Mouse (Mus musculus) frontal cortex, adult (tissue): ENCODE measurements at regions not wholly inside any gene's neighbourhood (a gene's known extent, or its start where the extent isn't known, plus 50 kb on each side); places are given as distances from the start of the nearest gene placed in this dataset.

Source experiments
- ATAC-seq: cut with Nextera tagmentation; 2 replicates; pipeline ENCODE4 v1.9.2; 2017; ENCODE audit warnings: mild to moderate bottlenecking, moderate library complexity, mixed read lengths; ENCODE audit not compliant: low TSS enrichment

DNA sequence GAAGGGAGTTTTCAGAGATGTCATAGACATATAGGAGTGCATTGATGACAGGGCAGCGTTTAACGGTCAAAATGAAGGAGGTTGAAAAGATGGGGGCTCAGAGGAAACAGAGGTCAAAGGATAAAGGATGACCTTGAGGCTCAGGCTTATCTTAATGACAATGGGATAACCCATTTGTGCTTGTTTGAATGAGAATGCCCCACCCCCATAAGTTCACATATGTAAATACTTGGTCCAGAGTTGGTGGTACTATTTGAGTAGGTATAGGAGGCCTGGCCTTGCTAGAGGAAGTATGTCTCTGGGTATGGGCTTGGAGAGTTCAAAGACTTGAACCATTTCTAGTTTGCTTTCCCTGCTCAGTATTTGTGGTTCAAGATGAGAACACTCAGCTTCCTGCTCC is 237.4 kb upstream of the Fbxl7 start:
- no peak for ATAC-seq

DNA sequence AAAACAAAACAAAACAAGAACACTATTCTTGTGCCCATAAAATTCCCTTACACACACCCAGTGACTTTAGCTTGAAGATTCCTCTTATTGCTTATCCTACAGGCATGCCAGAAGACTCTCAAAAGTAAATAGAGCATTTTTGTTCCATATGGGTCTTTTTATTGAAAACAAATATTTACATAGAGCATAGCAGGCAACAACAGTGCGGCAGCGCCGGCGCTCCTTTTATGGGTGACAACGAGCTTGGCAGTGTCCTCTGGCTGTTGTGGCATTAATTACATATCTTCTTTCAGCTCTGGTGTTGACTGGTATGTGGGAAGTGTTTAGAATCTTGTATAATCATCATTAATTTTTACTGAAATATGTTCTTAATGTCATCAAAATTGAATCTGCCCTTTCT is 242.2 kb upstream of the Fbxl7 start:
- ATAC-seq, result no peak

DNA sequence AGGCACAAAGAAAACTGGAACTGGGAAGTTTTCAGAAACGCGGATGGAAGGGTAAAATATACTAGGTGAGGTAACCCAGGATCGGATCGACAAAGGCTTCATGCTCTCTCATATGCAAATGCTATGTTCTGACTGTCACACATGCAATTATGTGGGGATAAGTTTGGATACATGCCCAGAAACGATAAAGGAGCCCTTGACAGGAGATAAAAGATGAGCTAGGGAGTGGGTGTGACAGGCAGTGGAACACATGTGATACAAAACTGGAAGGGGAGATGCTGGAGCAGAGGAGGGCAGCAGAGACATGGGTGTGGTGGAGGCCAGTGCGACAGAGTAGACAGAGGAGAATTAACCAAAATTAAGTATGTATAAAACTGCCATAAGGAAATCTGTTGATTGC is 250.5 kb upstream of the Fbxl7 start:
- ATAC-seq, result no peak

DNA sequence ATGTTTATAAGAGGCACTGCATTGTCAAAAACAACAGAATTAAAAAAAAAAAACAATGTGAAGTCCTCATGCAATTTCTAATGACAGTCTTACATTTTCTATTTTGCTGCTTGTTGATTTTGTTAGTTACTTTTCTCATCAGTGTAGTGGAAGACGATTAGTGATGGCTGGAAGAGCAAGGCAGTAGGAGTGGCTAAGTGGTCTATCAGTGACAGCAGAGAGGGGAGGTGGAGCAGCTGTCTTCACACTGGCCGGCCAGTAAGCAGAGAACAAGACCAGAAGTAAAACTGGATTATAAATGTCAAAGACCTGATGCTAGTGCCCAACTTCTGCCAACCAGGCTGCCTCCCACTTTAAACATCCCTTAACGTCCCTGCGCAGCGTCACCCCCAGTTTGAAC is 265.6 kb upstream of the Fbxl7 start:
- ATAC-seq, result no peak

DNA sequence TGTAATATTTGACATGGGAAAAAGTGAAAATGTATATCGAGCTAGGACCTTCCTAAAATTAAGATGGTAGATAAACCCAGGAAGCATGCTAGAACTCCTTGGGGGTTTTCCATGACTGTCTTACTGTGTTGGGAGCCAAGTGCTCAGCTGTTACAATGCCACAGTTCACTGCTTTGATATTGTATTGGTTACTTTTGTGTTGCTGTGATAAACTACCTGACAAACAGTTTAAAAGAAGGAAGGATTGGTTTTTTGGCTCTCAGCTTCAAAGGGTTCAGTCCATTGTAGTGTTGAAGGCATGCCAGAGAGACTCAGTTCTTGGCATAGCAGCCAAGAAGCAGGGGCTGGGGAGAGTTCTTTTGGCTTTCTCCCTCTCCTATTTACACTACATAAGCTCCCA is 272.1 kb upstream of the Fbxl7 start:
- no peak for ATAC-seq

DNA sequence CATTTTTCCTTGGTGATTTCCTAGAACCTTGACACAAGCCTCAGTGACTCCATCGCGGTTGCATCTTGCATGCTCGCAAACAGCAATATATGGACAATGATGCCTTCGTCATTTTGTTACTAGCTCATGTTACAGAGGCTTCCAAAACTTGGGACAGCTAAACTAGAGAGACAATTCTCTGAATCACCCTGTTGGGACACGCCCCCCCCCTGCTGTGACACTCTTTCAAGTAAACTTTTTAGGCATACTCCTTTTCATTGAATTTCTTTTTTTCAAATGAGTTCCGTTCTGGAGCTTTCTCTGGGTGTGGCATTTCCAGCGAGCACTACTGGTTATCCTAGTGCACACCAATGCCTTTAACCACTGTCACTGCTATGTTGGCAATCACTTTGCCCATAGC is 274.5 kb upstream of the Fbxl7 start:
- no peak for ATAC-seq

DNA sequence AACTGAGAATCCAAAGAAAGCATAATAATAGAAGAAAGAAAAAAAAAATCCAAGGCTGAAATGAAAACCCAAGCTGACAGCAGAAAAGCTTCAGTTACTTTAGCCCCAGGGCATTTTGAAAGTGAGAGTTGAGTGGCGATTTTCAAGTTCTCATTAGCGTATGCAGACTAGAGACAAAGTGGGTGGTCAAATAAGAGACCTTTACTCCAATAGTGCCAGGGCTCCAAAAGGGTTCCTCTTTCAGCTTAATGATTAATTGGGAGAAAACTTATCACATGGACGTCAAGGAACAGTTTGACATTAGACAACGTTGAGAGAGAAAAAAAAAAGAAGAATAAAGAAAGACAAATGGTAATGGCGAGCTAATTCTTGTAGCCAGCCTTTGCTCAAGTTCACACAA is 278.1 kb upstream of the Fbxl7 start:
- ATAC-seq, result no peak

DNA sequence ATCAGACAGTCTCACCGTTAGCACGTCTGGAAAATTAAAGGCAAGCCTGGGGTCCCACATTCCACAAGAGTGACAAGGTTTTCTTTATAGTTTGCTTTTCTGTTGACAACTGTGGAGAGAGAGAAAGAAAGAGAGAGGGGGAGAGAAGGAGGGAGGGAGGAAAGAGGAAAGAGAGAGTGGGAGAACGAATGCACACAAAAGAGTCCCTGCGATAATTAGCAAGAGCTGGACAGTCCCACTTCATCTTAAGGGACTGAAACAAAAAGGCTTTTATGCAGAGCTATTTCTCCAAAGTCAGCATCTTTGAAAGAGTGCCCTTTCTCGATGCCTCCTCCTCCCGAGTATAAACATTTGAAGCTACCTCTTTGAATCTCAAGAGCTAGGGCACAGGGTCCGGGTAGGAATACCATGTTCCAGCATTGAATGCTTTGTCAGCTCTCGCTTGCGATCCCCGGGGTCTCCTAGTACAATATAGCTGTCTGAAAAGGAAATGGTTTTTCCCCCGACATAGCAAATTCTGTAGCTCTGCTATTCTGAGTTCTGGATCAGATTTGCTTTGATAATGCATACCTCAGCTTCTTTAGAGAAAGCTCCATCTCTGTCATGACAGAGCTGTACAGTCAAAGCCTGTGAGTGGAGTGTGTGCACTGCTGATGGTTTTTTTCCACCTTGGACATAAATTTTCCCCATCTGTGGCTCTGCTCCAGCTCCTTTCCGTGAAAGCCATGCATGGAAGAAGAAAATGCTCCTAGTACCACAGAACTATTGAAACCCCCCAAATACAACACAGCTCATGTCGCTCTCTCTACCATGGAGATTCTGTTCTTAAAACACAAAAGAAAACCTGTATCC is 282.9 kb upstream of the Fbxl7 start:
- 0 out of 2 replicates have a peak, but pooled peaks have one; percentile 41 for ATAC-seq

DNA sequence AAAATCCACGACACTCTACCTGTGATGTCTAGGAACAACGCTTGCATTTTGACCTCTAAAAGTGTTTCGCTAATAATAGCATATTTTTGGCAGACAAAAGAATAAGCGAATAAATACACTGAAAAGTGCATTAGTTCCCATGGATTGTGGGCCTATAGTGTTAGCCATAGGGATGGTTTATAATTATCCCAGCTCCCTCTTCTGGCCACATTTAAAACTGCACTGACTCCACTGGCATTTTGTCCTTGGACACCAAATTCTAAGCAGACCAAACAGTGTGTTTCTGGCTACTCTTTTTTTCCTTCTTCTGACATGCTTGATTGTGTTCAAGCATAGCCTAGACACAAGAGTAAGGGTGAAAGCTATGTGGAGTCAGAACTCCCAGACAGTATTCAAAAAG is 276.8 kb upstream of the Ank start:
- ATAC-seq, result peak; percentile 88

DNA sequence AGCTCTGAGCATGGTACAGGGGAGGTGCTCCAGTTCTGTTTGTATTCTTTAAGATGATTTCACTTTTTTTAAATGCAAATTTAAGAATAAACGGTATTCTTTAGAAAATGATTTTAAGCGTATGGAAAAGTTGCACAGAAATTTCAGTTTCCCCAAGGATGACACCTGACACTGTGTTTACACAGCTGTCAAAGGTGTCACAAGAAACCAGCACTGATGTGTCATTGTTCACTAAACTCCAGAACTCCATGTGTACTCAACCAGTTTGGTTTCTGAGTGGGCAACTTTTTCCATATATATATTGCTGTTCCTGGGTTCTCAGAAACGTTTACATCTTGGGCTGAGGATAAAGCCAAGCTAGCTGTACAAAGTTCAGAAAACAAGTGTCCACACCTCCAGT is 265.0 kb upstream of the Ank start:
- ATAC-seq, result no peak

DNA sequence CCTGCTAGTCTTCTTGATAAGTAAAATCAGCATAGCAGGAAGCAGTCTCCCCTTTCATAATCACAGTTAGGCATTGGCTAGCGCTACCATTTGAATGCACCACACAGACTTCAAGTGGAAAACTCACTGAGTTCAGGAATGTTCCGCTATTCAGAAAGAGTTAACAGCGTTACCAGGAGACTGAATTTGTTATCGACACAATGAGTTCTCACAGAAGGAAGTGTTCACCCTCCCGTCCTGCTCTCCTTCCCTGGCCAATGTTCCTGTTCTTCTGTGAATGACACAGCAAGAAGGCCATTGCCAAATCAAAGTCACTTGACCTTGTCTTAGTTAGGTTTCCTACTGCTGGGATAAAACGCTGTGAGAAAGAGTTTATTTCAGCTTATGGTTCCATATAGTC is 261.6 kb upstream of the Ank start:
- no peak for ATAC-seq

DNA sequence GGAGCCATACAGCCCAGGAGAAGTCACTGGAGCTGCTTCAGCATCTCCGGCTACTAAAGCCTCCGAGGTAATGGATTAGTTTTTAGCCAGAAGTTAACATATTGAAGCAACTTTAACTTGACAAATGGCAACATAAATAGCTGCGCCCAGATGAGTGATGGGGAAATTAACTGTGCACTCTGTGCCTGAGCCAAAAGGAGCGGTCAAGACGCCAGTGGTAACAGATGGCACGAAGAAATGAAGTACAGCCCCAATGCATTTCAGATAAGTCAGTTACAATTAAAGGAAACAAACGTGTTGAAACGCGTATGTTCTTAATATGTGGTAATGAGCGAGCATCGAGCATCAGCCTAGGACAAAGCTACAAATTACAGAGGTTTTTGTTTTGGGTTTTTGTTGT is 259.0 kb upstream of the Ank start:
- ATAC-seq, result no peak

DNA sequence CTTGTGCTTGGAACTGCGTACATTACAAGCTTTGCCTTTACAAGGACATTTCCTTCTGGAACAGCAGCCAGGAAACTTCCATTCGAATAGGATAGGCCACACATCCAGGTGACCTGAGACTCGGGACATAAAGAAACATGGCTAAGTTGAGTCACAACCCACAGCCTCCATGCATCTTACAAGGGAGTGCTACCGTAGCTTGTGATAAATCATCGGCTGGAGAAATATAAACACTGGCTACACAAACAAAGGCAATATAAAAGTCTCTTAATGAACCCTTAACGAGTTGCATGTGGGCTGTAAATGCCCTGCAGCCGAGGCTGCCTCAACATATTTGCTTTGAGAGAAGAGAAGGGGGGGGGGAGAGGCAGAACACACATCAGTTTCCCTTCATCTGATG is 250.1 kb upstream of the Ank start:
- ATAC-seq, result no peak

DNA sequence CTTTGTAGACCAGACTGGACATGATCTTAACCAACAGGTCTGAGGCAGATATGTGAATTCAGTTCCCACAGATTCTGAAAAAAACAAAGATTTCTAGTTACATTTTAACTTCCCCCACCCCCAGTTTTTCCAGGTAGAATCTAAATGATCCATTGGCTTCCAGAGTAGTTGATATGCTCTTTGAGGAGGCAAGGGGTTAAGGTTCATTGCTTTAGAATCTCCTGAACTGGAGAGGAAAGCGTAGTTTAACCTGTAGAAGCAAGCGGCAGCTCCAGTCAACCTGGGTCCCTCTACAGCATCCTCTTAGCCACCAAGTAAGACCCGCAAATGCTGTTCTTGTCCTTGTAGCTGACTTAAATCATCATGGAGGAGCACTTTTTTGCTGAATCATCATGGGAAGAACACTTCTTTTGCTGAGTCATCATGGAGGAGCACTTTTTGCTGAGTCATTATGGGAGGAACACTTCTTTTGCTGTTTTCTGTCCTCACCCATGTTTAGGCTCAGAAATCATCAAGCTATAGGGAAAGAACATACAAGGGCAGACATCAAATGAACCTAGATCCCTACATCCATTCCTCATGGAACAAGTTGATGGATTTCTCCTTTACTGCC is 247.2 kb upstream of the Ank start:
- no peak for ATAC-seq

DNA sequence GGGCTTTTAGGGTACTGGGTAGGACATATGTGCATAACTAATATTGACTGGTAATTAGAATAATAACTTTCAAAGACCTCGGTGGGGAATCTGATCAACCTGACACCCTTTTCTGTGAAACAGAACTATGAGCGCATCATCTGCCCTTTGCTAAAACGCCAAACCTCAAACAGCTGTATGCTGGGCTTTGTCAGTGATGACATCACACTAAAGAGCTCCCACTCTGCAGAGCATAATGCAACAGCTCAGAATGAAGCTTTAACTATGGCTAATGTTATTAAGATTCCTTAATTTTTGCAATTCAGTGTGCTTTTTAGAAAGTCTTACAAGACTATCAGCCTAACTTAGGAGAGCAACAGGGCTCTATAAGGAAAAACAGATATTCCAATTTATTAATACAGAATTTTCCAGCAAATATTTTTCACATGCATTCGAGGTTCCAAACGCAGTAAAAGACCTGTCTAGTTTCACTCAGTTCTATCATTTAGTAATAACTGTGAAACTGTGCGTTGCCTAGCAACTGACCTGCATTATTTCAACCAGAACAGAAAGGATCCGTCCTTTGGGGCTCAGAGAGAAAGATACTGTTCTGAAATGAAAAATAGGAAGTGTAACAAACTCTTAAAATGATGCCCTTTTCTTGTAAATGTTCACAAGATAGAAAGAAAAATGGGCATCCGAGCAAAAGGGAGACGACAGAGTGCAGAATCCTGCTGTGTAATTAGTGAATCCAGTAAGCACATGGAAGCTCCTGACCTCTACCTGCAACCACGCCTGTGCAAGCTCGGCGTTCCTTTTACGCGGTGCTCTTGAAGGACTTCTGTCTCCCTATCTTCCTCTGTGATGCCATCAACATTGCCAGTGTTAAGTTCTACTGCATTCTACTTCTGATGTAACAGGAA is 242.6 kb upstream of the Ank start:
- ATAC-seq, result no peak

DNA sequence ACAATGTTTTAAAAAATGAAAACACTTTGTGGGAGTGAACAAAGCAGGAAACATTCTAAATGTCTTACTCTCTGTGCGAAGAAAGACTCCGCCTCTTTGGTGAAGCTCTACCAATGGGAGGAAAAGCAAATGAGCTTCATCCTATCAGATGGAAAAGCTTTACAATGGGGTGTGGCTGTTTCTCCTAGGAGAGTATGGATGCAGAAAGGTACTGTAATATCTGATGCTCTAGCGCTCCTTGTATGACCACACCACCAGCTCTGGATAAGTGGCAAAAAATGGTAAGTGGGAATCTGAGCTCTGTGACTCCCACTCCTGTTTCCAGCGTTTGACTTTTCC is 242.0 kb upstream of the Ank start:
- no peak for ATAC-seq

DNA sequence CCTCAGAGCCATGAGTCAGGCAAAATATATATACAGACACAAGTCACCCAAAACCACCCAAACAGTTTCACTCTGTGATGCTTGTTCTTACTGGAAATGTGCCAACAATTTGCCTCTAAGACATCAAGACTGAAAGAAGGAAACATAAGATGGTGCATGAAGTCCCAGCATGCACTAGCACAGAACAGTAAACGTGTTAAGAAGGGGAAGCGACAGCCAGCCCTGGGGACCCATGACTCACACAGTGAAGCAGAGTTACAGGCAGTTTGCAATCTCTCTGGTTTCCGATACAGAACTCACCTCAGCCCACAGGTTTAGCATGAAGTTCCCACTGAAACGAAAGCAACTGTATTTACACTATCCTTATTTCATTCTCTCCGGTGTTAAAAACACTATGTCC is 233.7 kb upstream of the Ank start:
- ATAC-seq, result no peak

DNA sequence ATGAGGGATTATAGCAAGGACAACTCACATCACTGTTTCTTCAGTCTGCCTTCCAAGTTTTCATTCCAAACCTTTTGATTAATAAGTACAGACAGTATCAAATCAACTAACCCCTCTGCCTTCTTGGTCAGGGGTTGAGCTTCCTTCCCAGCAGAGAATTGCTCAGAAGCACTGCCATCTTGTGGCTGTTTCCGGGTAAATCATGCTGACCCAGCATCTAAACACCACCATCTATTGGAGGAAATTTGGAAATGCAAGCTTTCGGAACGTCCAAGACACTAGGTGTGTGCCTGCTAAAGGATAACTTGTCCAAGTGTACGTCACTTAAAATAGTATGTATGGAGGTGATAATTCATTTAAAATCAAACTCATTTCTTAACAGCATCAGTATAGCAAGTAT is 231.7 kb upstream of the Ank start:
- ATAC-seq, result peak; percentile 89

DNA sequence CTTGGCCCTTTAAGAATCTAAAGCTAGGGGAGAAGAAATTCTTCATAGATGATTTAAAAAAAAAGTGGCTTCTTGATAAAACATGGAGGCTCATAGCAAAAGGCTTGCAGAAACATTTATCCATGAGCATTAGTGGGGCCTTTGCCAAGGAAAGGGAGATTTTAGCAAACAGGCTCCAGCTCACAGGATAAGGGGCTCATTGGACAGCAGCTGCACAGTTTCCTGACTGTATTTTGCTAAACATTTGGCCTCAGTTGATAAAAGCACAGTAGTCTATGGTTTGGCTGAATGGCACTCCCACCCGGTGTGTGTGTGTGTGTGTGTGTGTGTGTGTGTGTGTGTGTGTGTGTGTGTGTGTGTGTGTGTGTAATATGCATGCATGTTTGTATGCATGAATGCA is 228.2 kb upstream of the Ank start:
- no peak for ATAC-seq

DNA sequence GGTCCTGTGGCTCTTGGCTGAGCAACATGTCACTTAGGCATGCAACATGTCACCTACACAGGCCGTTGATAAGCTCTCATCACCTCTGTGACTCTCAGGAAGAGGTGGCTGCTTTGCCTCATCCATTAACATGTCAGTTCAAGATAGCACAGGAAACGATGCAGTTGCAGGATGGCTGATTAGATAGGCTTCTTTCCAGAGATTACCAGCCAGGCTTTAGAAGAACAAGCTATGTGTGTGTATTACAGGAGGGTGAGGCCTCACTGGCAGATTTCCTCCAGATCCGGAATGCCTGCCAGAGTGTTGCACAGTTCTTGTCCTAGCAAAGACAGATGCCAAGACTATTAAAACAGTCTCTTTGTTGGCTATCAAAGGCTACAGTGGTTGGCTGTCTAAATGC is 220.2 kb upstream of the Ank start:
- no peak for ATAC-seq

DNA sequence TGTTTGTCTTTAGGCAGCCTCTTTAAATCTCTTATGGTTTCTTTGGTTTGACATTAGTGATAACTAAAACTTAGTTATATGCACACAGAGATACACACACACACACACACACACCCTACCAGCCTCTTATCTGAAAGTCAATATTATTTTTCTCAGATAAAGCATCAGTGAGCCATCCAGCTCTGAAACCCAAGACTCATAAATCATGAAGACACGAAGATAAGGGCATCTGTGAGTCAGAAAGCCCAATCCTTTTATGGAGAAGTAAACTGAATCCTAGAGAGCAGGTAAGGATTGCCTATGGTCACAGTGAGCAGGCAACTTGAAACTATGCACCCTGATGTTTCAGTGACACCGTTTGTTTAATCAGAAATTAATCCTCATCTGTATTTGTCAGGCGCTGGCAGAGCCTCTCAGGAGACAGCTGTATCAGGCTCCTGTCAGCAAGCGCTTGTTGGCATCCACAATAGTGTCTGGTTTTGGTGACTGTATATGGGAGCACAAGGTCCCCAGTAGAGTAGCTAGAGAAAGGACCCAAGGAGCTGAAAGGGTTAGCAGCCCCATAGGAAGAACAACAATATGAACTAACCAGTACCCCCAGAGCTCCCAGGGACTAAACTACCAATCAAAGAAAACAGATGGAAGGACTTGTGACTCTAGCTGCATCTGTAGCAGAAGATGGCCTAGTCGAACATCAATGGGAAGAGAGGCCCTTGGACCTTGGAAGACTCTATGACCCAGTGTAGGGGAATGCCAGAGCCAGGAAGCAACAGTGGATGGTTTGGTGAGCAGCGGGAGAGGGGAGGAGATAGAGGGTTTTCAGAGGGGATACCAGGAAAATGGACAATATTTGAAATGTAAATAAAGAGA is 207.3 kb upstream of the Ank start:
- ATAC-seq, result no peak

DNA sequence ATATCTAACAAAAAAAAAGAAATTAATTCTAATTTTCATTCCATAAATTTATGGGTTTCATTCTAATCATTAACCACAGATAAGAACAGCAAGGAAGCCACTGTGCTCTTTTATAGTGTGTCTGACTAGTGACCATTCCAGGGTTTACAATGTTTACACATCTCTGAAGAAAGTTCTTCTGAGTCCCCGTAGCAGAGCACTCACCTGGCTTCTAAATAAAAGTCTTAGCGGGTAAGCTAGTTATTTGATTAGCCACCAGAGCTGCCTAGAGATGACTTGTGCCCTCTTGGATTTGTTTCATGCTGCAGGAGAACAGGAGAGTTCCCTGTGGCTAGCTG is 206.7 kb upstream of the Ank start:
- no peak for ATAC-seq
